15 mouse cellular contexts compared by ENCODE assay signal in genomic region chr4:44705151-44705550, GRCm38 (mm10). TPM values are rescaled to one million over a fixed set of nuclear protein-coding genes. Genes with fewer than 3 reads are reported as not detected.
A peak's percentile ranks its signal among the peaks of the same experiment; 100 is the strongest.
DNase-seq lines count a peak whose midpoint lies in the region; ATAC-seq and TF ChIP-seq lines count a peak whose summit lies in the region.
"Had no signal": no experiment of that assay in that cellular context is flagged by ENCODE, and none has a peak within 500 bp of the region (broad histone marks: within the 10 kb centered on the region; RNA-seq: fewer than 3 reads in every experiment).

No protein-coding gene starts in this region.

- no peak overlapping the region for H3K4me2 ChIP-seq in heart, embryonic 13.5 days
- H3K4me2 ChIP-seq in stomach, embryonic 15.5 days: no peak overlapping the region
- no peak overlapping the region for H3K4me2 ChIP-seq in stomach, postnatal 0 days (replicated peaks; ENCODE audit: low read depth)
- H3K4me2 ChIP-seq in midbrain, embryonic 12.5 days (replicated peaks): peak overlapping the region; percentile 73

- WGBS in heart, embryonic 13.5 days: 6% methylated on average over 3 of the region's 3 CpGs
- WGBS in stomach, embryonic 15.5 days: 8% methylated on average over 3 of the region's 3 CpGs
- WGBS in stomach, postnatal 0 days: 7% methylated on average over 3 of the region's 3 CpGs
- 1% methylated on average over 3 of the region's 3 CpGs for WGBS in midbrain, embryonic 12.5 days

- H3K9me3 ChIP-seq in heart, embryonic 13.5 days: no peaks in the 10 kb centered on the region
- no peaks in the 10 kb centered on the region for H3K9me3 ChIP-seq in stomach, embryonic 15.5 days
- H3K9me3 ChIP-seq in stomach, postnatal 0 days (ENCODE audit: control insufficient read depth, low read length): no peaks in the 10 kb centered on the region
- no peaks in the 10 kb centered on the region for H3K9me3 ChIP-seq in midbrain, embryonic 12.5 days
- H3K9me3 ChIP-seq: intestine, embryonic 15.5 days; neural tube, embryonic 13.5 days had no signal

- H3K36me3 ChIP-seq in heart, embryonic 13.5 days: no peaks in the 10 kb centered on the region
- no peaks in the 10 kb centered on the region for H3K36me3 ChIP-seq in stomach, embryonic 15.5 days
- H3K36me3 ChIP-seq in stomach, postnatal 0 days (ENCODE audit: control insufficient read depth, insufficient read depth, low read length): no peaks in the 10 kb centered on the region
- H3K36me3 ChIP-seq in midbrain, embryonic 12.5 days: no peaks in the 10 kb centered on the region
- peaks cover 19% of the 10 kb centered on the region for H3K36me3 ChIP-seq in splenic B cell, adult 2 months (ENCODE audit: control insufficient read depth, insufficient read depth, low read length, poor library complexity, severe bottlenecking)
- H3K36me3 ChIP-seq: intestine, embryonic 15.5 days; neural tube, embryonic 13.5 days had no signal

- H3K27ac ChIP-seq in heart, embryonic 13.5 days (replicated peaks): no peak overlapping the region
- H3K27ac ChIP-seq in stomach, embryonic 15.5 days: no peak overlapping the region
- H3K27ac ChIP-seq in stomach, postnatal 0 days (replicated peaks): no peak overlapping the region
- H3K27ac ChIP-seq in midbrain, embryonic 12.5 days (replicated peaks): no peak overlapping the region
- H3K27ac ChIP-seq: intestine, embryonic 15.5 days; neural tube, embryonic 13.5 days had no signal

- no peak for ATAC-seq in heart, embryonic 13.5 days (ENCODE audit: extremely low read depth, insufficient number of reproducible peaks, low FRiP score, low TSS enrichment)
- ATAC-seq in stomach, embryonic 15.5 days (ENCODE audit: insufficient read depth, low FRiP score, low read depth): no peak
- no peak for ATAC-seq in stomach, postnatal 0 days (ENCODE audit: low FRiP score, low TSS enrichment)
- ATAC-seq in midbrain, embryonic 12.5 days (ENCODE audit: low FRiP score, low read depth): no peak

- 0 out of 2 replicates have a peak overlapping the region, but pooled peaks have one; percentile 51 for H3K4me3 ChIP-seq in heart, embryonic 13.5 days
- H3K4me3 ChIP-seq in stomach, embryonic 15.5 days (replicated peaks): 0 out of 2 replicates have a peak overlapping the region, but pooled peaks have one; percentile 44
- H3K4me3 ChIP-seq in stomach, postnatal 0 days (ENCODE audit: low read depth, low read length): no peak overlapping the region
- H3K4me3 ChIP-seq in midbrain, embryonic 12.5 days: peak overlapping the region; percentile 53; the same call in 1 of the 2 replicates

- DNase-seq in heart, adult 8-10 months (ENCODE audit: low spot score): no peak
- DNase-seq in stomach, postnatal 0 days (ENCODE audit: low spot score): no peak
- DNase-seq in splenic B cell, adult 2 months (ENCODE audit: low read depth, low spot score): peak; percentile 89
- no peak for DNase-seq in adrenal gland, postnatal 4 days (ENCODE audit: low spot score in 2 of 2)
- DNase-seq in right cerebral cortex, postnatal 25 days: no peak
- DNase-seq: adrenal gland, postnatal 14 days; kidney, postnatal 14 days; lung, embryonic 14.5 days had no signal

- no peak for TF ChIP-seq CTCF in stomach, postnatal 0 days (IDR thresholded peaks at IDR 0.05; ENCODE audit: low read depth)

- no peak for TF ChIP-seq EP300 in stomach, postnatal 0 days (optimal IDR thresholded peaks at IDR 0.05)

- no peak overlapping the region for H3K9ac ChIP-seq in heart, embryonic 13.5 days
- no peak overlapping the region for H3K9ac ChIP-seq in stomach, embryonic 15.5 days
- H3K9ac ChIP-seq in stomach, postnatal 0 days (ENCODE audit: low read length): no peak overlapping the region
- no peak overlapping the region for H3K9ac ChIP-seq in midbrain, embryonic 12.5 days (replicated peaks)
- H3K9ac ChIP-seq: intestine, embryonic 15.5 days; lung, embryonic 14.5 days; neural tube, embryonic 13.5 days had no signal

- H3K4me1 ChIP-seq in heart, embryonic 13.5 days: peaks cover 13% of the 10 kb centered on the region
- H3K4me1 ChIP-seq in stomach, embryonic 15.5 days: peaks cover 18% of the 10 kb centered on the region
- H3K4me1 ChIP-seq in stomach, postnatal 0 days (replicated peaks; ENCODE audit: control insufficient read depth, insufficient read depth): peaks cover 4% of the 10 kb centered on the region; the same call in 1 of the 2 replicates
- peaks cover 31% of the 10 kb centered on the region for H3K4me1 ChIP-seq in midbrain, embryonic 12.5 days

- H3K27me3 ChIP-seq in heart, embryonic 13.5 days (replicated peaks): peaks cover 100% of the 10 kb centered on the region
- H3K27me3 ChIP-seq in stomach, embryonic 15.5 days (replicated peaks): peaks cover 93% of the 10 kb centered on the region
- H3K27me3 ChIP-seq in stomach, postnatal 0 days (ENCODE audit: control insufficient read depth, insufficient read depth, low read length): peaks cover 45% of the 10 kb centered on the region
- H3K27me3 ChIP-seq in midbrain, embryonic 12.5 days: peaks cover 100% of the 10 kb centered on the region
- H3K27me3 ChIP-seq in splenic B cell, adult 2 months (ENCODE audit: control insufficient read depth, insufficient read depth, low read length, poor library complexity, severe bottlenecking): no peaks in the 10 kb centered on the region

RNA-seq across cellular contexts. Expression of gene Pax5, which starts 5.1 kb away (rescaled TPM):
- 0.07 TPM in 1 of 2 replicates, not detected in the other for polyA plus RNA-seq in heart, embryonic 13.5 days (2015; fragmentation: Nextera tagmentation; extraction: Ambion mirVana)
- 1 to 10 TPM in 1 of 4 experiments, under 1 TPM in 3; 0.22 to 2.7 (median 0.55) TPM for total RNA-seq in heart, adult 8-10 months (2022)
- 0.05 and 0.12 TPM in 2 replicates for polyA plus RNA-seq in stomach, embryonic 15.5 days (2015; fragmentation: Nextera tagmentation; extraction: Ambion mirVana)
- 0.07 TPM in 1 of 2 replicates, not detected in the other for polyA plus RNA-seq in stomach, postnatal 0 days (2015; fragmentation: Nextera tagmentation; extraction: Ambion mirVana)
- polyA plus RNA-seq in midbrain, embryonic 12.5 days (2016; fragmentation: Nextera tagmentation; extraction: Ambion mirVana): 6.2 and 9.0 TPM in 2 replicates
- total RNA-seq in adrenal gland, postnatal 4 days (2021): 1 to 10 TPM in 1 of 2 experiments, under 1 TPM in 1; 0.59 to 1.0 TPM
- total RNA-seq: MEL had no signal
- polyA plus RNA-seq: heart, postnatal 0 days; lung, embryonic 14.5 days had no signal

RNA-seq across cellular contexts. Expression of gene Zcchc7, which starts 50.5 kb away (rescaled TPM):
- polyA plus RNA-seq in heart, embryonic 13.5 days (2015; fragmentation: Nextera tagmentation; extraction: Ambion mirVana): 15.5 and 23.7 TPM in 2 replicates
- total RNA-seq in heart, adult 8-10 months (2022): 10 to 100 TPM in 3 of 4 experiments, 1 to 10 TPM in 1; 8.4 to 16.7 (median 14.5) TPM
- polyA plus RNA-seq in stomach, embryonic 15.5 days (2015; fragmentation: Nextera tagmentation; extraction: Ambion mirVana): 40.2 and 48.7 TPM in 2 replicates
- 31.9 and 36.4 TPM in 2 replicates for polyA plus RNA-seq in stomach, postnatal 0 days (2015; fragmentation: Nextera tagmentation; extraction: Ambion mirVana)
- 28.3 and 30.7 TPM in 2 replicates for polyA plus RNA-seq in midbrain, embryonic 12.5 days (2016; fragmentation: Nextera tagmentation; extraction: Ambion mirVana)
- 10 to 100 TPM; 49.1 to 53.2 TPM for total RNA-seq in adrenal gland, postnatal 4 days (2021)
